11 mouse cellular contexts compared by ENCODE assay signal in the genomic region with DNA sequence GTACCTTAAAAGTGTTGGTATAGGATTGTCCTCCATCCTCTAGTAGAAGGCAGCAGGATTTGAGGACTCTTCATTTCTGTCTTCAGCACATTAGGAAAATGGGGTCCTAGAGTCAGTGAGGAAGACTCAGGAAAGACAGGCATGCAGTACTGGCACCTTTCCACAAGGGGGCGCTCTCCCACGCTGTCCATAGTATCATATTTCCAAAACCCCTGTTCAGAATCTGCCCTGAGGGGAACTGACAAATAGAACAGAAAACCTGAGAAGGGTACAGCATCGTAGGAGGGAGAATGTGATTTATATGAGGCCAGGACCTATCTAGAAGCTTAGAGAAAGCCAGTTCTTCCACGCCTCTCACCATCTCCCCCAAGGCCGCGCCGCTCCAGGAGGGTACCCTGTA. TPM values are rescaled to one million over a fixed set of nuclear protein-coding genes. Genes with fewer than 3 reads are reported as not detected.
DNase-seq lines count a peak whose midpoint lies in the region; ATAC-seq and TF ChIP-seq lines count a peak whose summit lies in the region.
"Had no signal": no experiment of that assay in that cellular context is flagged by ENCODE, and none has a peak within 500 bp of the region (broad histone marks: within the 10 kb centered on the region; RNA-seq: fewer than 3 reads in every experiment).

No protein-coding gene starts in this region.

- TF ChIP-seq CTCF in left cerebral cortex, adult 2 months (IDR thresholded peaks at IDR 0.05): peak; percentile 93
- TF ChIP-seq CTCF in small intestine, adult 2 months (IDR thresholded peaks at IDR 0.05; ENCODE audit: extremely low read depth, insufficient read length, insufficient replicate concordance, low read depth, low read length): peak; percentile 86; the same call in 1 of the 2 replicates

- intact Hi-C loops in left cerebral cortex, adult 2 months (cut with DNase I): no loop called here

- no peak overlapping the region for H3K27ac ChIP-seq in left cerebral cortex, adult 2 months
- no peak overlapping the region for H3K27ac ChIP-seq in small intestine, adult 2 months (ENCODE audit: insufficient read depth, low read depth, low read length)
- H3K27ac ChIP-seq: limb, embryonic 13.5 days had no signal

- TF ChIP-seq POLR2A in small intestine, adult 2 months (IDR thresholded peaks at IDR 0.05; ENCODE audit: low read depth, low read length): no peak

- no peak for ATAC-seq in megakaryocyte-erythroid progenitor cell, adult 5-6 weeks (replicated peaks; ENCODE audit: low FRiP score, low TSS enrichment, poor library complexity, severe bottlenecking)

- H3K27me3 ChIP-seq in small intestine, adult 2 months (ENCODE audit: control insufficient read depth, insufficient read depth, low read length): no peaks in the 10 kb centered on the region; the same call in 1 of the 2 replicates

- no peaks in the 10 kb centered on the region for H3K4me1 ChIP-seq in small intestine, adult 2 months (ENCODE audit: control insufficient read depth, insufficient read depth, insufficient read length, low read length)

- no peak for DNase-seq in left cerebral cortex, adult 2 months (ENCODE audit: extremely low spot score in 1 of 2, low spot score in 2 of 2)
- DNase-seq in left cerebral cortex, adult 11 months (ENCODE audit: low spot score): no peak
- peak; percentile 61 for DNase-seq in ES-CJ7 (ENCODE audit: low read depth, low spot score)
- DNase-seq in c-Kit-positive CD71-positive TER-119-negative erythroid progenitor cells, embryonic 14.5 days (ENCODE audit: low read depth): peak; percentile 17
- no peak for DNase-seq in heart, adult 8-10 months (ENCODE audit: low spot score)
- DNase-seq: cerebellum, adult 9-10 months had no signal

- H3K4me3 ChIP-seq in left cerebral cortex, adult 2 months: no peak overlapping the region
- no peak overlapping the region for H3K4me3 ChIP-seq in small intestine, adult 2 months (ENCODE audit: low read depth, low read length)
- H3K4me3 ChIP-seq: limb, embryonic 13.5 days had no signal

- WGBS in small intestine, adult 2 months: 62% methylated on average over 7 of the region's 7 CpGs

- no peaks in the 10 kb centered on the region for H3K36me3 ChIP-seq in small intestine, adult 2 months (ENCODE audit: control insufficient read depth, insufficient read depth, low read length)
- H3K36me3 ChIP-seq: limb, embryonic 13.5 days had no signal

RNA-seq across cellular contexts. Expression of a gene that starts 24.3 kb away (rescaled TPM):
- total RNA-seq in left cerebral cortex, adult 2 months (2021): not detected
- not detected in 2 replicates for polyA plus RNA-seq in small intestine, adult 2 months (2012; rRNA removed)
- not detected in 2 replicates for total RNA-seq in megakaryocyte-erythroid progenitor cell, adult 5-6 weeks (2014; fragmentation: Nextera tagmentation)
- not detected in 2 replicates for total RNA-seq in megakaryocyte-erythroid progenitor cell, adult 5-6 weeks (2017)
- under 1 TPM in 2 of 4 experiments, not detected in 2; 0.11 to 0.14 TPM for total RNA-seq in heart, adult 8-10 months (2022)
- total RNA-seq: hematopoietic stem cell, adult 5-6 weeks; neutrophil, adult 5-6 weeks had no signal

Comparison
In these comparisons a context has a peak if more than half of its experiments do, and no peak if none do; other contexts are left out.
1. DNase-seq: peak in ES-CJ7 (single experiment) and c-Kit-positive CD71-positive TER-119-negative erythroid progenitor cells, embryonic 14.5 days (single experiment); none in left cerebral cortex, adult 2 months (0 of 2), left cerebral cortex, adult 11 months (single experiment) and heart, adult 8-10 months (single experiment).